Mouse (Mus musculus): ENCODE measurements around the gene Acacb.
A peak's percentile ranks its signal among the peaks of the same experiment; 100 is the strongest.

Acacb gene

GRCm38 (mm10) chr5:114264791-114265190, 118.5 kb downstream of the Acacb start:
- DNase-seq (ENCODE audit: low spot score in 2 of 2): no peak

GRCm38 (mm10) chr5:114268646-114269045, 122.3 kb downstream of the Acacb start:
- DNase-seq (ENCODE audit: low spot score in 2 of 2): no peak

- no peak for DNase-seq (ENCODE audit: low spot score in 2 of 2)
These were observed 123.2 kb downstream of the Acacb start for GRCm38 (mm10) chr5:114269499-114269898.

GRCm38 (mm10) chr5:114269984-114270383, 123.6 kb downstream of the Acacb start:
- no peak for DNase-seq (ENCODE audit: low spot score in 2 of 2)

- no peak for DNase-seq (ENCODE audit: low spot score in 2 of 2)
These were observed 127.5 kb downstream of the Acacb start, which contains the start of gene Foxn4 for GRCm38 (mm10) chr5:114273693-114274402. Gene Foxn4, minus strand, starts transcription at chr5:114273807.

- DNase-seq (ENCODE audit: low spot score in 2 of 2): no peak
These were observed 129.0 kb downstream of the Acacb start for GRCm38 (mm10) chr5:114275339-114275738.

- DNase-seq (ENCODE audit: low spot score in 2 of 2): no peak
These were observed 129.7 kb downstream of the Acacb start for GRCm38 (mm10) chr5:114275991-114276390.

GRCm38 (mm10) chr5:114279382-114280143, 133.2 kb downstream of the Acacb start:
- DNase-seq (ENCODE audit: low spot score in 2 of 2): no peak

GRCm38 (mm10) chr5:114282346-114282745, 136.0 kb downstream of the Acacb start:
- no peak for DNase-seq (ENCODE audit: low spot score in 2 of 2)

- peak; percentile 11 to 17 for DNase-seq (ENCODE audit: low spot score in 2 of 2)
These were observed 138.5 kb downstream of the Acacb start for GRCm38 (mm10) chr5:114284604-114285397.

- no peak for DNase-seq (ENCODE audit: low spot score in 2 of 2)
These were observed 139.0 kb downstream of the Acacb start for GRCm38 (mm10) chr5:114285398-114285700.

GRCm38 (mm10) chr5:114286102-114286501, 139.8 kb downstream of the Acacb start:
- no peak for DNase-seq (ENCODE audit: low spot score in 2 of 2)

- no peak for DNase-seq (ENCODE audit: low spot score in 2 of 2)
These were observed 140.7 kb downstream of the Acacb start for GRCm38 (mm10) chr5:114286872-114287571.

- no peak for DNase-seq (ENCODE audit: low spot score in 2 of 2)
These were observed 142.1 kb downstream of the Acacb start for GRCm38 (mm10) chr5:114288396-114288795.

GRCm38 (mm10) chr5:114288874-114289273, 142.5 kb downstream of the Acacb start, which contains the start of gene Myo1h:
Gene Myo1h, plus strand, starts transcription at chr5:114289166.
- DNase-seq (ENCODE audit: low spot score in 2 of 2): no peak

- DNase-seq (ENCODE audit: low spot score in 2 of 2): no peak
These were observed 143.7 kb downstream of the Acacb start for GRCm38 (mm10) chr5:114290004-114290403.

GRCm38 (mm10) chr5:114296693-114297631, 150.6 kb downstream of the Acacb start:
- no peak for DNase-seq (ENCODE audit: low spot score in 2 of 2)

GRCm38 (mm10) chr5:114298212-114298894, 152.0 kb downstream of the Acacb start:
- no peak for DNase-seq (ENCODE audit: low spot score in 2 of 2)

- no peak for DNase-seq (ENCODE audit: low spot score in 2 of 2)
These were observed 153.0 kb downstream of the Acacb start for GRCm38 (mm10) chr5:114299156-114299855.

Data from right cerebral cortex, postnatal 36 days (tissue).